Mouse (Mus musculus): Measurements from ENCODE around the gene Pfn3.

DNA sequence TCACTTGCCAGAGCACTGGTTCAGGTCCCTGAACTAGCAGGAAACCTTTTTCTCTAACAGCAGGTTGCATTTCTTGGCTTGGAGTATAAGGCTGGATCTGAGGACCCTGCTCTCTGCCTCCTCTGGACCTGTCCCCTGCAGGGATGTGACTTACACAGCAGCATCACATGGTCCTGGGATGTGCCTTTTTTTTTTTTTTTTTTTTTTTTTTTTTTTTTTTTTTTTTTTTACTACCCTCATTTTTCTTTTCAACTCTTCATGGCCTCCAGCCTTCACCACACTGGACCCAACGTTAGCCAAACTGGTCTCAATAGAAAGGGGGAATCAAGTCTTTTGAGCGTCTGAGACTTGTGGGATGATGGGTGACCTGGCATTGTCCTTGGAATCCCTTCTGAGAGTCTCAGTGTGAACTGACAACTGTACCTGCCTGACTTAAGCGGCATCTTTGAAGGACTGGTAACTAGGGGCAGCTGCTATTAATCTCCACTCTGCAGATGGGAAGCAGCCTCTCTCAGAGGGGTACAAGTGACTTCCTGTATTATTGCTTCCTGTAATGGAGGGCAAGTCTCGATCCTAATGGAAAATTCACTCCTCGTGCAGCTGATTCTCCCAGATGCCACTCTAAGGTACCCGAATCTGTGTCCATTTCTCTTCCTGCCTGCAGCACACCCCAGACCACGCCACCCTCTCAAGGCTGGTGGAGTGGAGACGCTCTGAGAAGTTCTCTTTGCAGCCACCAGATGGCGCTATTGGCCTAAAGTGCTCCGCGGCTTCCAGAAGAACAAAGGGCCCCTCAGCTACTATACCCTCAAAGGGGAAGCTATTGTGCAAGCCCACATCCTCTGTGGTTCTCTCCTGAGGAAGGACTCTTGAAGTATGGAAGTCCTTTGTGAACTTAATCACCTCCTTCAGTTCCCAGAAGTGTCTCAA is 9.9 kb downstream of the Pfn3 start:
- no peak for TF ChIP-seq MAX (IDR thresholded peaks at IDR 0.05; ENCODE audit: low read length)
- no peak for TF ChIP-seq GABPA (IDR thresholded peaks at IDR 0.05; ENCODE audit: insufficient replicate concordance, low read depth, low read length)
- peak; percentile 91 to 97 for TF ChIP-seq CTCF (conservative IDR thresholded peaks at IDR 0.05 in 1 of 2, IDR thresholded peaks at IDR 0.05 in 1 of 2; ENCODE audit: low read depth in 2 of 2, low read length in 2 of 2)
- no peak for TF ChIP-seq POLR2AphosphoS2 (IDR thresholded peaks at IDR 0.05; ENCODE audit: low read depth, low read length)
- TF ChIP-seq BHLHE40 (IDR thresholded peaks at IDR 0.05; ENCODE audit: low read depth, low read length): no peak
- TF ChIP-seq CHD1 (IDR thresholded peaks at IDR 0.05; ENCODE audit: low read depth, low read length): no peak
- TF ChIP-seq ETS1 (conservative IDR thresholded peaks at IDR 0.05; ENCODE audit: low read depth, low read length): no peak

Measured in CH12.LX (cell line).